Mouse (Mus musculus): Measurements from ENCODE around the gene Rxfp1. TPM values are rescaled to one million over a fixed set of nuclear protein-coding genes. Genes with fewer than 3 reads are reported as not detected.

Rxfp1 gene
- total and polyA plus RNA-seq, 2 experiments: not detected

DNA sequence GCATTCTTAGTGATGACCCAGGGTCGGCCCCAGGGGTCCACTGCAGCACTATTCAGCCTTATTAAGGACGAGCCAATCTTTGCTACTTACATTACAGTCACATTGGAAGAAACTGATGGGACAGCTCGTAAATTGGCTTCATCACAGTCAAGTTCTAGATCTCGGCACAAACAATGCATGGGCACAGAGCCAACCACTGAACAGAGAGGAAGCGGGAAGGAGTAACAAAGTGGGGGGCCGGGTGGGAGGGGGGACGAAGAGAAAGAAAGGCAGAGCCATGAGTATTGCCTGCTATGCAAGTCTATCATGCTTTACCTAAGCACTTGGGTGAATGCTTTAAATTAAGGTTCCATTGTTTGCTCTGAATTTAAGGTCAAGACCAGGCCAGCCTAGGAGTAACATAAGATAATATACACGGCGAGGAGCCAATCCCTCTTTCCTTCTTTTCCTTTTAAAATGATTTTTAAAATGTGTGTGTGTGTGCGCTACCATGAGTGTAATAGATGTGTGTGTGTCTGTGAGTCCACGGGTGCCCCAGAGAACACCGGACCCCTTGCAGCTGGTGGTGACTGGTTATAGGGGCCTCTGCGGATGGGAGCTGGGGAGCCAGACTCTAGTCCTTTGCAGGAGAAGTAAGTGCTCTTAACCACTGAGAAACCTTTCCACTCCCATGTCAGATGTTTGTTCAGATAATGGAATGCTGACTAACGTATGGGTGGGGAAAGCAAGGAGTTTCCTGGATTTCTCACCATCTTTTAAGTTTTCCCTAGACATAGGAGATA lies 55.1 kb downstream of the Rxfp1 start:
- H3K79me2 ChIP-seq (ENCODE audit: control insufficient read depth, insufficient read depth, low read length): no peaks in the 10 kb centered on the region
- TF ChIP-seq POLR2A (IDR thresholded peaks at IDR 0.05; ENCODE audit: extremely low read depth, insufficient read depth, low read length) (no peak), CTCF (IDR thresholded peaks at IDR 0.05; ENCODE audit: low read depth, low read length) (no peak)
- 68% methylated on average over 14 of the region's 14 CpGs for WGBS
- 0 out of 2 replicates have a peak, but pooled peaks cover 2% of the 10 kb centered on the region for H3K27me3 ChIP-seq (ENCODE audit: control insufficient read depth, insufficient read depth, low read length)
- H3K9ac ChIP-seq (ENCODE audit: low read depth, low read length): no peak overlapping the region
- no peaks in the 10 kb centered on the region for H3K4me1 ChIP-seq (ENCODE audit: control insufficient read depth, insufficient read depth, low read length)
- no peak overlapping the region for H3K4me3 ChIP-seq (ENCODE audit: insufficient read depth, low read depth, low read length)
- H3K27ac ChIP-seq (replicated peaks; ENCODE audit: insufficient read depth, low read depth, low read length): no peak overlapping the region
- no peak for DNase-seq (ENCODE audit: extremely low read depth, low read depth, low spot score)
- no peaks in the 10 kb centered on the region for H3K36me3 ChIP-seq (ENCODE audit: control insufficient read depth, insufficient read depth, low read length)

- no peak for DNase-seq (ENCODE audit: extremely low read depth, low read depth, low spot score)
- 0 out of 2 replicates have a peak, but pooled peaks cover 2% of the 10 kb centered on the region for H3K27me3 ChIP-seq (ENCODE audit: control insufficient read depth, insufficient read depth, low read length)
These were observed 61.3 kb downstream of the Rxfp1 start for GRCm38 (mm10) chr3:79676411-79676810.

DNA sequence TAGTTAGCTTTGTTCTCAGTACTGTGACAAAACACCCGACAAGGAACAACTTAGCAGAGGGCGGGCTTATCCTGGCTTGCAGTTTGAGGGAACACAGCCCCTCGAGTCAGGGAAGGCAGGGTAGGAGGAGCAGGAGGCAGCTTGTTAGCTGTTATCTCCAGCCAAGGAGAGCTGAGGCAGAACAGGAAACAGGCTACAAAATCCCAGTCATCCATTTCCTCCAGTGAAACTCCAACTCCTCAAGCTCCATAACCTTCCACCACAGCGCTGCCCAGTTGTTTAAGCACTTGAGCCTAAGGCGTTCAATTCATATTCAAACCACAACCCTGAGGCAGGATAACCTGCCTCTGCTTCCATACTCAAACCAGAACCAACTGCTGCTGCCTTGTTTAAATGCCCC lies 63.0 kb downstream of the Rxfp1 start:
- WGBS: 79% methylated on average over 5 of the region's 5 CpGs
- Histone ChIP-seq H3K79me2 (ENCODE audit: control insufficient read depth, insufficient read depth, low read length) (no peaks in the 10 kb centered on the region), H3K27ac (replicated peaks; ENCODE audit: insufficient read depth, low read depth, low read length) (no peak overlapping the region), H3K36me3 (ENCODE audit: control insufficient read depth, insufficient read depth, low read length) (no peaks in the 10 kb centered on the region), H3K4me3 (ENCODE audit: insufficient read depth, low read depth, low read length) (no peak overlapping the region), H3K9ac (ENCODE audit: low read depth, low read length) (no peak overlapping the region), H3K4me1 (ENCODE audit: control insufficient read depth, insufficient read depth, low read length) (no peaks in the 10 kb centered on the region), H3K27me3 (ENCODE audit: control insufficient read depth, insufficient read depth, low read length) (no peaks in the 10 kb centered on the region)
- TF ChIP-seq CTCF (IDR thresholded peaks at IDR 0.05; ENCODE audit: low read depth, low read length) (no peak), POLR2A (IDR thresholded peaks at IDR 0.05; ENCODE audit: extremely low read depth, insufficient read depth, low read length) (no peak)
- no peak for DNase-seq (ENCODE audit: extremely low read depth, low read depth, low spot score)

More at GRCm38 (mm10) chr3:79676411-79676810, 61.3 kb downstream of the Rxfp1 start:
- no peak overlapping the region for H3K9ac ChIP-seq (ENCODE audit: low read depth, low read length)
- H3K79me2 ChIP-seq (ENCODE audit: control insufficient read depth, insufficient read depth, low read length): no peaks in the 10 kb centered on the region
- H3K4me3 ChIP-seq (ENCODE audit: insufficient read depth, low read depth, low read length): no peak overlapping the region
- no peaks in the 10 kb centered on the region for H3K4me1 ChIP-seq (ENCODE audit: control insufficient read depth, insufficient read depth, low read length)
- no peak overlapping the region for H3K27ac ChIP-seq (replicated peaks; ENCODE audit: insufficient read depth, low read depth, low read length)
- 85% methylated on average over 3 of the region's 3 CpGs for WGBS
- no peaks in the 10 kb centered on the region for H3K36me3 ChIP-seq (ENCODE audit: control insufficient read depth, insufficient read depth, low read length)
- TF ChIP-seq CTCF (IDR thresholded peaks at IDR 0.05; ENCODE audit: low read depth, low read length) (no peak), POLR2A (IDR thresholded peaks at IDR 0.05; ENCODE audit: extremely low read depth, insufficient read depth, low read length) (no peak)

GRCm38 (mm10) chr3:79673082-79673481 lies 64.6 kb downstream of the Rxfp1 start:
- Histone ChIP-seq H3K79me2 (ENCODE audit: control insufficient read depth, insufficient read depth, low read length) (no peaks in the 10 kb centered on the region), H3K27me3 (ENCODE audit: control insufficient read depth, insufficient read depth, low read length) (no peaks in the 10 kb centered on the region), H3K36me3 (ENCODE audit: control insufficient read depth, insufficient read depth, low read length) (no peaks in the 10 kb centered on the region), H3K9ac (ENCODE audit: low read depth, low read length) (no peak overlapping the region), H3K4me1 (ENCODE audit: control insufficient read depth, insufficient read depth, low read length) (no peaks in the 10 kb centered on the region), H3K4me3 (ENCODE audit: insufficient read depth, low read depth, low read length) (no peak overlapping the region), H3K27ac (replicated peaks; ENCODE audit: insufficient read depth, low read depth, low read length) (no peak overlapping the region)
- WGBS: 7% methylated on average over 4 of the region's 4 CpGs
- DNase-seq (ENCODE audit: extremely low read depth, low read depth, low spot score): peak; percentile 37
- TF ChIP-seq POLR2A (IDR thresholded peaks at IDR 0.05; ENCODE audit: extremely low read depth, insufficient read depth, low read length): no peak
- 0 out of 2 replicates have a peak, but pooled peaks have one; percentile 24 for TF ChIP-seq CTCF (IDR thresholded peaks at IDR 0.05; ENCODE audit: low read depth, low read length)

DNA sequence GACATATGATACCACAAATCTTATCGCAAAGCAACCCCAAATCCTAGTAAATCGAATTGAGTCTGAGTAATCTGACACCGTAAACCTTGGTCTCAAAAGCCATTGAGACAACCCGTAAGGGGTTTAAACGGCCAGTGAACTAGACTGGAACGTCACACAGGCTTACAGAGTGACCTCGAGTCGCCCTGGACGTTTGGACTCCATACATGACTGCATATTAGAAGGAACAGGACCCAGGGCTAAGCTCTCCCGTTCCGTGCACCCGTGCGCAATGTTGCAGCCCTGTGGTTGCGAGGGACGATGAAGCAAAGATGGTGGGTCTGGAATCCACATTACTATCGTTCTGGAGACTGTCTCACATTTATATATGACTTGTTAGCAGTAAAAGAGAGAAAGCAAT lies 65.5 kb downstream of the Rxfp1 start:
- no peak for TF ChIP-seq POLR2A (IDR thresholded peaks at IDR 0.05; ENCODE audit: extremely low read depth, insufficient read depth, low read length)
- TF ChIP-seq CTCF (IDR thresholded peaks at IDR 0.05; ENCODE audit: low read depth, low read length): no peak
- 89% methylated on average over 16 of the region's 16 CpGs for WGBS
- H3K4me3 ChIP-seq (ENCODE audit: insufficient read depth, low read depth, low read length): no peak overlapping the region
- no peaks in the 10 kb centered on the region for H3K36me3 ChIP-seq (ENCODE audit: control insufficient read depth, insufficient read depth, low read length)
- H3K27ac ChIP-seq (replicated peaks; ENCODE audit: insufficient read depth, low read depth, low read length): no peak overlapping the region
- no peaks in the 10 kb centered on the region for H3K4me1 ChIP-seq (ENCODE audit: control insufficient read depth, insufficient read depth, low read length)
- no peaks in the 10 kb centered on the region for H3K27me3 ChIP-seq (ENCODE audit: control insufficient read depth, insufficient read depth, low read length)
- H3K9ac ChIP-seq (ENCODE audit: low read depth, low read length): no peak overlapping the region
- no peak for DNase-seq (ENCODE audit: extremely low read depth, low read depth, low spot score)
- no peaks in the 10 kb centered on the region for H3K79me2 ChIP-seq (ENCODE audit: control insufficient read depth, insufficient read depth, low read length)

DNA sequence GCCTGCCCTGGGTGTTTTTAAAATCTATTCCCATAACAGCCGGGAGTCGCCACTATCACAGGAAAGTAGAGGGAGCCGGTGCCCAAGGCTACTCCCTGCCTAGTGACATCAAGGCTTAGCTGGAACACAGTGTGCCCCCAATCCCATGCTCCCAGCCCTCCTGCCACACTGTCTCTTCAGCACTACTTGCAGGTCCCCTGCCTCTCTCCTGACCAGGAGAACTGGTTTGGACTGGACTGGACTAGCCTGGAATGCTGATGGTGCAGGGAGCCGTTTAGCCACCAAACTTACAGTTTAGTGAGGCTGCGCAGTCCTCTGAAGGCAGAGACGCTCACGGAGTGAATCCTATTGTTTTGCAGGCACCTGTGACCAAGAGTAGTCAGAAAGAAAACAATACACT lies 67.1 kb downstream of the Rxfp1 start:
- no peak overlapping the region for H3K9ac ChIP-seq (ENCODE audit: low read depth, low read length)
- H3K27ac ChIP-seq (replicated peaks; ENCODE audit: insufficient read depth, low read depth, low read length): no peak overlapping the region
- H3K79me2 ChIP-seq (ENCODE audit: control insufficient read depth, insufficient read depth, low read length): no peaks in the 10 kb centered on the region
- no peaks in the 10 kb centered on the region for H3K27me3 ChIP-seq (ENCODE audit: control insufficient read depth, insufficient read depth, low read length)
- WGBS: 85% methylated on average over 7 of the region's 7 CpGs
- DNase-seq (ENCODE audit: extremely low read depth, low read depth, low spot score): no peak
- no peaks in the 10 kb centered on the region for H3K4me1 ChIP-seq (ENCODE audit: control insufficient read depth, insufficient read depth, low read length)
- no peaks in the 10 kb centered on the region for H3K36me3 ChIP-seq (ENCODE audit: control insufficient read depth, insufficient read depth, low read length)
- no peak overlapping the region for H3K4me3 ChIP-seq (ENCODE audit: insufficient read depth, low read depth, low read length)
- no peak for TF ChIP-seq CTCF (IDR thresholded peaks at IDR 0.05; ENCODE audit: low read depth, low read length)
- no peak for TF ChIP-seq POLR2A (IDR thresholded peaks at IDR 0.05; ENCODE audit: extremely low read depth, insufficient read depth, low read length)
